Mouse (Mus musculus): ENCODE measurements around the gene Trit1. TPM values are rescaled to one million over a fixed set of nuclear protein-coding genes. Genes with fewer than 3 reads are reported as not detected.
A peak's percentile ranks its signal among the peaks of the same experiment; 100 is the strongest.

Gene Trit1
- total and polyA plus RNA-seq, 3 experiments: 2.4 to 5.5 (median 5.4) TPM

DNA sequence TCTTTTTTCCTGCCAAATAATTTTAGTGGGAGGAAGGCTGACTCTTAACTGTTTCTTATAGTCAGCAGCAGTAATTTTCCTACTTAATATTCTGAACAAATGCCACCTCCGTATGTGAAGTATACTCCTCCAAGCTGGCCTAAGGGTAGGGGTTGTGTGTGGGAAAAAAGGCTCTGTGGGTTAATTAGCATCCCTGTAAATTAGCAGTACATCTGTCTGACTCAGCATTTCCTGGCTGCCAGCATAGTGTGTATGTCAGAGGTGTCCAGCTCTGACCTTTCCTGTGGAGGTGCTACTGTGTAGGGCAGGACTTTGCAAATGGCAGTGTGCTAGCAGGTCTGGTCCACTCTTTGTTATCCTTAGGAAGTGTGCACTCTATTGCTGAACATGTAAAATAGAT lies 27.5 kb downstream of the Trit1 start:
- TF ChIP-seq CTCF (IDR thresholded peaks at IDR 0.05) (no peak), POLR2A (IDR thresholded peaks at IDR 0.05; ENCODE audit: insufficient read depth, low read depth, low read length) (no peak), EP300 (IDR thresholded peaks at IDR 0.05; ENCODE audit: insufficient read depth, low read depth, low read length) (no peak)
- H3K4me1 ChIP-seq (ENCODE audit: control insufficient read depth, insufficient read depth, low read length): no peaks in the 10 kb centered on the region
- H3K27me3 ChIP-seq (ENCODE audit: control insufficient read depth, insufficient read depth, low read length): no peaks in the 10 kb centered on the region
- no peak overlapping the region for H3K4me3 ChIP-seq
- intact Hi-C loops (cut with DNase I): no loop called here
- no peak overlapping the region for H3K27ac ChIP-seq
- WGBS: 78% methylated on average over 1 of the region's 1 CpGs
- H3K9ac ChIP-seq (ENCODE audit: low read depth, low read length): no peak overlapping the region
- H3K36me3 ChIP-seq (ENCODE audit: control insufficient read depth, insufficient read depth, low read length): peaks cover 2% of the 10 kb centered on the region; the same call in 1 of the 2 replicates
- DNase-seq: no peak
- H3K79me2 ChIP-seq (replicated peaks; ENCODE audit: control insufficient read depth, insufficient read depth, low read length): no peaks in the 10 kb centered on the region

DNA sequence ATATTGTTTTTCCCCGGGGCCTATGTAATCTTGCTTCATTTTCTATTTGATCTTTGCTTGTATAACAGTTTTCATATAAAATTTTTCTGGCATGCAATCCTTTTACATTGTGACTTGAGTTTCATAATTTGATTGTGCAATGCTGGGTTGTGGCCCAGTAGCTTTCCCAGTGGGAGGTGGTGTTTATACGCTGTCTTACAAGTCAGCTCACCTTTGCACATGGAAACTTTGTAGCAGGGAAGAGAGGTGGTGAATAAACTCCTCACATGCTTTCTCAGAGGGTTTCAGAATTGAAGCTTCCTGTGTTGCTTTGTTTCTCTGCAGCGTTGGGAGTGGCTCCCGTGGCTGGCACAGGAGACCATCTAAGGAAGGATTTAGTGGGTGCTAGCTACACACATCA lies 28.4 kb downstream of the Trit1 start:
- Histone ChIP-seq H3K36me3 (ENCODE audit: control insufficient read depth, insufficient read depth, low read length) (peaks cover 2% of the 10 kb centered on the region; the same call in 1 of the 2 replicates), H3K4me3 (no peak overlapping the region), H3K79me2 (replicated peaks; ENCODE audit: control insufficient read depth, insufficient read depth, low read length) (no peaks in the 10 kb centered on the region), H3K27ac (no peak overlapping the region), H3K9ac (ENCODE audit: low read depth, low read length) (no peak overlapping the region), H3K27me3 (ENCODE audit: control insufficient read depth, insufficient read depth, low read length) (no peaks in the 10 kb centered on the region), H3K4me1 (ENCODE audit: control insufficient read depth, insufficient read depth, low read length) (no peaks in the 10 kb centered on the region)
- WGBS: 70% methylated on average over 4 of the region's 4 CpGs
- intact Hi-C loops (cut with DNase I): no loop called here
- DNase-seq: no peak
- TF ChIP-seq CTCF (IDR thresholded peaks at IDR 0.05) (no peak), EP300 (IDR thresholded peaks at IDR 0.05; ENCODE audit: insufficient read depth, low read depth, low read length) (no peak), POLR2A (IDR thresholded peaks at IDR 0.05; ENCODE audit: insufficient read depth, low read depth, low read length) (no peak)

DNA sequence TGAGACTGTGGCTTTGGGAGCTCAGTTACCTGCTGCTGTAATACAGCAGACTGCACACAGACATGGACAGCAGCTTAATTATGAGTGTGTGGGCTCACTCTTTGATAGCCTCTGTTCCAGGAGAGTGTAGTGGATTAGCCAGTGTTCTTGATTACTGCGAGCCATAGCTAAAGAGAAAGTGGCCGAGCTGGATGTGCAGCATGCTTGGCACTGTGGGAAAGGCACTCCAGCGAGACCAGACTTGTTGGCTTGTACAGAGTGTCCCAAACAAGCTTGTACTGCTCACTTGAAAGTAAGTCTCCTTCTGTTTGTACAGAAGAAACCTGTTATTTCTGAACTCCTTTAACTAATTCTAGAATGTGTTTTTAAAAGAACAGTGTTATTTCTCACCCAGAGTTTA lies 29.9 kb downstream of the Trit1 start:
- no peak for DNase-seq
- H3K36me3 ChIP-seq (ENCODE audit: control insufficient read depth, insufficient read depth, low read length): peaks cover 6% of the 10 kb centered on the region
- no peaks in the 10 kb centered on the region for H3K79me2 ChIP-seq (replicated peaks; ENCODE audit: control insufficient read depth, insufficient read depth, low read length)
- no peak overlapping the region for H3K9ac ChIP-seq (ENCODE audit: low read depth, low read length)
- TF ChIP-seq EP300 (IDR thresholded peaks at IDR 0.05; ENCODE audit: insufficient read depth, low read depth, low read length) (no peak), CTCF (IDR thresholded peaks at IDR 0.05) (no peak), POLR2A (IDR thresholded peaks at IDR 0.05; ENCODE audit: insufficient read depth, low read depth, low read length) (no peak)
- WGBS: 63% methylated on average over 3 of the region's 3 CpGs
- no peak overlapping the region for H3K4me3 ChIP-seq
- peaks cover 5% of the 10 kb centered on the region for H3K4me1 ChIP-seq (ENCODE audit: control insufficient read depth, insufficient read depth, low read length)
- H3K27ac ChIP-seq: no peak overlapping the region
- H3K27me3 ChIP-seq (ENCODE audit: control insufficient read depth, insufficient read depth, low read length): no peaks in the 10 kb centered on the region
- intact Hi-C loops (cut with DNase I): no loop called here

DNA sequence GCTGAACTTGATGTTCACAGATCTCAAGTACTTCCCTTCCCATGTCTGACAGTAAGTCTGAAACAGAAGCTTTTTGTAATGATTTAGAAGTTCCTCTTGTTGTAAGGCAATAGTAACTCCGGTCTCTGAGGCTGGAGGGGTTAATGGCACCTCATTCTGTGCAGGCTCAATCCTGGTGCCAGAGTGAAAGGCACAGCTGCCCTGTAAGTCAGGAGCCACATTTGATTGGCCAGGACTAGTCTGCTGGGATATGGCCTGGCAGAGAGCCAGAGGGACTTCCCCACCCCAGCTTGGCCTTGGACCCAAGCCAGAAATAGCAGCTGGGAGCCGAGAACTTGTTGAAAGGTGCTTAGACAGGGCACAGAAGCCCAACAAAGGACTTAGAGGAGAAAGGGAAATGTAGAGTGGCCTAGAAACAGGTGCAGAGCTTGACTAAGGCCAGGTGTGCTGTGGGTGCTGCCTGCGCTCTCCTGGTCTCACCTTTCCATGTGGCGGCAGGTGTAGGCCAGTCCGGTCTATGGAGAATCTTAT lies 34.3 kb downstream of the Trit1 start:
- no peak overlapping the region for H3K9ac ChIP-seq (ENCODE audit: low read depth, low read length)
- intact Hi-C loops (cut with DNase I): no loop called here
- no peak overlapping the region for H3K4me3 ChIP-seq
- peak; percentile 62; the same call in 1 of the 2 replicates for TF ChIP-seq EP300 (IDR thresholded peaks at IDR 0.05; ENCODE audit: insufficient read depth, low read depth, low read length)
- no peak for TF ChIP-seq POLR2A (IDR thresholded peaks at IDR 0.05; ENCODE audit: insufficient read depth, low read depth, low read length)
- no peak for TF ChIP-seq CTCF (IDR thresholded peaks at IDR 0.05)
- peaks cover 5% of the 10 kb centered on the region for H3K36me3 ChIP-seq (ENCODE audit: control insufficient read depth, insufficient read depth, low read length)
- peaks cover 5% of the 10 kb centered on the region for H3K4me1 ChIP-seq (ENCODE audit: control insufficient read depth, insufficient read depth, low read length)
- no peaks in the 10 kb centered on the region for H3K79me2 ChIP-seq (replicated peaks; ENCODE audit: control insufficient read depth, insufficient read depth, low read length)
- WGBS: 39% methylated on average over 5 of the region's 5 CpGs
- H3K27me3 ChIP-seq (ENCODE audit: control insufficient read depth, insufficient read depth, low read length): no peaks in the 10 kb centered on the region
- DNase-seq: peak; percentile 82 to 87
- H3K27ac ChIP-seq: no peak overlapping the region

DNA sequence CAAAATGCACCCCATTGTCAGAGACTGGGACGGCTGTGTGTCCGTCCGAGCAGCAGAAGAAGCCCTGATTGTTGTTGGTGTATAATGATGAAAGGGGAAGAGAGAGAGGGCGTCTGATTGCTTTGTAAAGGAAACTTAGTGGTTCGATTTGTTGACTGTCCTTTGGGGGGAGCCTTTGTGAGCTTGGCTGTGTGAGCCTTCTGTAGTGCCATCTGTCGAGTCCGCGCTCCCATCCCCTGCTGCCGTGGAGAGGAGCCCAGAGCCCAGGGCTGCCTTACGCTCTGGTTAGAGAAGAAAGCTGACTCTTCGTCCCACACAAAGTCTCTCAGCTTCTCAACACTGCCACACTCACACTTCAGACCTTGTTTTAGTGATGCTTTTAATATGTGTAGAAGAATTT lies 36.8 kb downstream of the Trit1 start:
- no peaks in the 10 kb centered on the region for H3K79me2 ChIP-seq (replicated peaks; ENCODE audit: control insufficient read depth, insufficient read depth, low read length)
- H3K4me3 ChIP-seq: no peak overlapping the region
- no peak for TF ChIP-seq POLR2A (IDR thresholded peaks at IDR 0.05; ENCODE audit: insufficient read depth, low read depth, low read length)
- TF ChIP-seq CTCF (IDR thresholded peaks at IDR 0.05): no peak
- TF ChIP-seq EP300 (IDR thresholded peaks at IDR 0.05; ENCODE audit: insufficient read depth, low read depth, low read length): no peak
- WGBS: 94% methylated on average over 11 of the region's 11 CpGs
- no peak for DNase-seq
- peaks cover 5% of the 10 kb centered on the region for H3K4me1 ChIP-seq (ENCODE audit: control insufficient read depth, insufficient read depth, low read length)
- intact Hi-C loops (cut with DNase I): no loop called here
- no peak overlapping the region for H3K27ac ChIP-seq
- H3K36me3 ChIP-seq (ENCODE audit: control insufficient read depth, insufficient read depth, low read length): peaks cover 4% of the 10 kb centered on the region; the same call in 1 of the 2 replicates
- no peaks in the 10 kb centered on the region for H3K27me3 ChIP-seq (ENCODE audit: control insufficient read depth, insufficient read depth, low read length)
- H3K9ac ChIP-seq (ENCODE audit: low read depth, low read length): no peak overlapping the region

DNA sequence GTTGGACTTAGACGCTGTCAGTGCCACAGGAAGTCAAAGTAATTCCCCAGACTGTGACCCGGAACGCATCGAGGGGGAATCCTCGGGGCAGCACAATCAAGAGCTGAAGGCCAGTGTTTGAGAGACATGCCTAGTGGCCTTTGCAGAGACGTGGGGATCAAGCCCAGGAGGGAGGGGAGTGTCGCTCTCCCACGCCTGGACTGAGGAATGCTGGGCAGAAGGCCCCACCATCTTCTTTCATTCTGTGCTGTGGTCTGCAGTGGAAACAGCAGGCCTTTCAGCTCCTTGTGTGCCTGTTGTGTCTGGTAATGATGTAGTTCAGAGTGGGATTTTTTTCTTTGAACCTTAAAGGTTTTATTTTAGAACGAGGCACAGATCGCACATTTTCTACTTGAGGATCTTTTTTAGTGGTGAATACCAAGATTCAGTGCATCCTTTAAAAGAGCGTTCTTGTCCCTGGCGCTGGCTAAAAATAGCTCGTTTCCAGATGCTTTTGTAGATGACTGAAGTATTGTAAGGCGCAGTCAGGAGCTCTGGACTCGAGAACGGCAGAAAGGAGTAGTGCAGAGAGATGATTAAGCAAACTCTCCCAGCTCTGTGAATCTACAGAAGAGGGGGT lies 37.9 kb downstream of the Trit1 start:
- WGBS: 83% methylated on average over 16 of the region's 16 CpGs
- H3K27ac ChIP-seq: no peak overlapping the region
- H3K4me3 ChIP-seq: no peak overlapping the region
- H3K36me3 ChIP-seq (ENCODE audit: control insufficient read depth, insufficient read depth, low read length): peaks cover 4% of the 10 kb centered on the region; the same call in 1 of the 2 replicates
- no peaks in the 10 kb centered on the region for H3K27me3 ChIP-seq (ENCODE audit: control insufficient read depth, insufficient read depth, low read length)
- H3K9ac ChIP-seq (ENCODE audit: low read depth, low read length): no peak overlapping the region
- no peaks in the 10 kb centered on the region for H3K79me2 ChIP-seq (replicated peaks; ENCODE audit: control insufficient read depth, insufficient read depth, low read length)
- intact Hi-C loops (cut with DNase I): no loop called here
- no peak for DNase-seq
- peaks cover 5% of the 10 kb centered on the region for H3K4me1 ChIP-seq (ENCODE audit: control insufficient read depth, insufficient read depth, low read length)
- TF ChIP-seq POLR2A (IDR thresholded peaks at IDR 0.05; ENCODE audit: insufficient read depth, low read depth, low read length): no peak
- no peak for TF ChIP-seq CTCF (IDR thresholded peaks at IDR 0.05)
- no peak for TF ChIP-seq EP300 (IDR thresholded peaks at IDR 0.05; ENCODE audit: insufficient read depth, low read depth, low read length)

Measured in heart, adult 2 months (tissue).